Mouse (Mus musculus) intestine, postnatal 0 days (tissue): ENCODE data around the gene Babam2. TPM values are rescaled to one million over a fixed set of nuclear protein-coding genes. Genes with fewer than 3 reads are reported as not detected.

Experiments
- ATAC-seq: fragments of 200-750 bp; cut with Nextera tagmentation; 2 replicates; pipeline ENCODE4 v1.8.0; 2017; ENCODE audit warnings: mild to moderate bottlenecking, moderate TSS enrichment, moderate library complexity
- H3K27ac ChIP-seq: fragments of 300-500 bp; sonication (generic); 2 replicates; pipeline ENCODE4 v1.5.1; 2014; ENCODE audit warnings: mild to moderate bottlenecking, low read depth, low read length, moderate library complexity
- H3K27me3 ChIP-seq: fragments of 300-500 bp; sonication (generic); replicated peaks from 2 replicates; pipeline ENCODE4 v1.6.1; 2014; ENCODE audit warnings: low read length, mixed read lengths; ENCODE audit not compliant: control insufficient read depth, insufficient read depth
- H3K36me3 ChIP-seq: fragments of 300-500 bp; sonication (generic); 2 replicates; pipeline ENCODE4 v1.6.1; 2014; ENCODE audit warnings: mild to moderate bottlenecking, moderate library complexity; ENCODE audit not compliant: control insufficient read depth, insufficient read depth
- H3K4me1 ChIP-seq: fragments of 300-500 bp; sonication (generic); replicated peaks from 2 replicates; pipeline ENCODE4 v1.6.1; 2014; ENCODE audit warnings: antibody characterized with exemption, low read length, mixed read lengths; ENCODE audit not compliant: control insufficient read depth, insufficient read depth
- H3K4me2 ChIP-seq: fragments of 300-500 bp; sonication (generic); replicated peaks from 2 replicates; pipeline ENCODE4 v1.6.1; 2014; ENCODE audit warnings: low read depth, mild to moderate bottlenecking, moderate library complexity
- H3K4me3 ChIP-seq: fragments of 300-500 bp; sonication (generic); 2 replicates; pipeline ENCODE4 v1.5.1; 2014; ENCODE audit warnings: low read depth, low read length
- H3K9ac ChIP-seq: fragments of 300-500 bp; sonication (generic); 2 replicates; pipeline ENCODE4 v1.6.1; 2014; ENCODE audit warnings: mild to moderate bottlenecking, low read depth, low read length
- H3K9me3 ChIP-seq: fragments of 300-500 bp; sonication (generic); 2 replicates; pipeline ENCODE4 v1.6.1; 2016; ENCODE audit warnings: mixed run types; ENCODE audit not compliant: control insufficient read depth
- CTCF ChIP-seq: sonication (generic); IDR thresholded peaks from 2 replicates; pipeline ENCODE4 v1.5.1; 2016; ENCODE audit warnings: low read depth, mild to moderate bottlenecking, control low read depth, antibody characterized with exemption, moderate library complexity
- WGBS: fragments of 180-500 bp; shearing (Covaris S2); extraction: QIAGEN DNeasy Blood & Tissue Kit; methylation state at CpG from one replicate; pipeline ENCODE4 v1.1.7; 2014; 5-methylcytosine and 5-hydroxymethylcytosine counted together
- polyA plus RNA-seq: library from polyadenylated mRNA; unstranded; fragments of >200 nt; fragmentation: Nextera tagmentation; extraction: Ambion mirVana; gene quantifications from 2 replicates; pipeline ENCODE4 v1.2.1, GENCODE M21; 2015

Gene Babam2
- polyA plus RNA-seq, 1 experiment from 2014 or later: 53.8 TPM

GRCm38 (mm10) chr5:32053476-32053875 lies 356.0 kb downstream of the Babam2 start:
- Histone ChIP-seq H3K36me3 (no peaks in the 10 kb centered on the region), H3K27ac (no peak overlapping the region), H3K9ac (no peak overlapping the region), H3K27me3 (no peaks in the 10 kb centered on the region), H3K9me3 (no peaks in the 10 kb centered on the region), H3K4me3 (no peak overlapping the region), H3K4me1 (no peaks in the 10 kb centered on the region), H3K4me2 (no peak overlapping the region)
- TF ChIP-seq CTCF: no peak
- whole genome bisulfite sequencing: 76% methylated on average over 8 of the region's 8 CpGs
- no peak for ATAC-seq

- H3K4me1 ChIP-seq: no peaks in the 10 kb centered on the region
- 81% methylated on average over 3 of the region's 3 CpGs for WGBS
- H3K9ac ChIP-seq: no peak overlapping the region
- no peak overlapping the region for H3K4me2 ChIP-seq
- H3K27ac ChIP-seq: no peak overlapping the region
- ATAC-seq: no peak
- no peaks in the 10 kb centered on the region for H3K27me3 ChIP-seq
- H3K9me3 ChIP-seq: no peaks in the 10 kb centered on the region
- no peak overlapping the region for H3K4me3 ChIP-seq
- TF ChIP-seq CTCF: no peak
- H3K36me3 ChIP-seq: no peaks in the 10 kb centered on the region
These were observed 358.2 kb downstream of the Babam2 start for GRCm38 (mm10) chr5:32055676-32056075.

GRCm38 (mm10) chr5:32056126-32056525 lies 358.6 kb downstream of the Babam2 start:
- no peaks in the 10 kb centered on the region for H3K9me3 ChIP-seq
- H3K4me2 ChIP-seq: no peak overlapping the region
- TF ChIP-seq CTCF: no peak
- H3K4me3 ChIP-seq: no peak overlapping the region
- no peaks in the 10 kb centered on the region for H3K4me1 ChIP-seq
- no peak overlapping the region for H3K27ac ChIP-seq
- no peaks in the 10 kb centered on the region for H3K36me3 ChIP-seq
- WGBS: 44% methylated on average over 1 of the region's 1 CpGs
- ATAC-seq: no peak
- H3K9ac ChIP-seq: no peak overlapping the region
- H3K27me3 ChIP-seq: no peaks in the 10 kb centered on the region

- WGBS: 32% methylated on average over 8 of the region's 8 CpGs
- Histone ChIP-seq H3K36me3 (no peaks in the 10 kb centered on the region), H3K27ac (0 out of 2 replicates have a peak overlapping the region, but pooled peaks have one; percentile 37), H3K9me3 (no peaks in the 10 kb centered on the region), H3K4me3 (no peak overlapping the region), H3K4me2 (no peak overlapping the region), H3K9ac (no peak overlapping the region), H3K4me1 (no peaks in the 10 kb centered on the region), H3K27me3 (no peaks in the 10 kb centered on the region)
- TF ChIP-seq CTCF: no peak
- ATAC-seq: no peak
These were observed 361.2 kb downstream of the Babam2 start for GRCm38 (mm10) chr5:32058481-32059253.

- TF ChIP-seq CTCF: no peak
- ATAC-seq: 0 out of 2 replicates have a peak, but pooled peaks have one; percentile 43
- H3K27ac ChIP-seq: peak overlapping the region; percentile 28
- WGBS: 42% methylated on average over 8 of the region's 8 CpGs
- no peaks in the 10 kb centered on the region for H3K4me1 ChIP-seq
- no peaks in the 10 kb centered on the region for H3K27me3 ChIP-seq
- no peaks in the 10 kb centered on the region for H3K9me3 ChIP-seq
- no peaks in the 10 kb centered on the region for H3K36me3 ChIP-seq
- no peak overlapping the region; the same call in 1 of the 2 replicates for H3K4me2 ChIP-seq
- H3K4me3 ChIP-seq: no peak overlapping the region
- H3K9ac ChIP-seq: no peak overlapping the region
These were observed 361.8 kb downstream of the Babam2 start for GRCm38 (mm10) chr5:32059254-32059796.

- no peak overlapping the region for H3K27ac ChIP-seq
- TF ChIP-seq CTCF: no peak
These were observed 363.0 kb downstream of the Babam2 start for GRCm38 (mm10) chr5:32060485-32060884.

More at GRCm38 (mm10) chr5:32060485-32060884, 363.0 kb downstream of the Babam2 start:
- H3K36me3 ChIP-seq: no peaks in the 10 kb centered on the region
- no peaks in the 10 kb centered on the region for H3K9me3 ChIP-seq
- no peak overlapping the region for H3K9ac ChIP-seq
- H3K4me2 ChIP-seq: no peak overlapping the region
- H3K27me3 ChIP-seq: no peaks in the 10 kb centered on the region
- ATAC-seq: no peak
- H3K4me3 ChIP-seq: no peak overlapping the region
- 89% methylated on average over 2 of the region's 2 CpGs for WGBS
- no peaks in the 10 kb centered on the region for H3K4me1 ChIP-seq
